Mouse (Mus musculus) MEL (cell line): ENCODE measurements around the gene Stk11ip. TPM values are rescaled to one million over a fixed set of nuclear protein-coding genes. Genes with fewer than 3 reads are reported as not detected.

Source experiments
- DNase-seq: peaks from one replicate; pipeline ENCODE4 v3.0.0; 2011; ENCODE audit warnings: low read depth, low spot score
- H3K27ac ChIP-seq: 2 replicates; pipeline ENCODE4 v1.5.1; 2012; ENCODE audit warnings: low read depth, mild to moderate bottlenecking, control low read depth, low read length, moderate library complexity; ENCODE audit not compliant: control insufficient read depth
- H3K27me3 ChIP-seq, 2 experiments: fragments of 150-350 bp in 1 of 2; sonication (generic) in 1 of 2; 2 replicates each; pipeline ENCODE4 v1.6.1; 2012; ENCODE audit warnings: low read length in 2 of 2, mild to moderate bottlenecking in 2 of 2, improper control_type of control experiment in 1 of 2, moderate library complexity in 1 of 2; ENCODE audit not compliant: insufficient read depth in 2 of 2, control insufficient read depth in 1 of 2
- H3K36me3 ChIP-seq, 2 experiments: 2 replicates each; pipeline ENCODE4 v1.6.1; 2012 to 2014; ENCODE audit warnings: low read length in 2 of 2, improper control_type of control experiment in 1 of 2, inconsistent platforms in 1 of 2, mild to moderate bottlenecking in 1 of 2; ENCODE audit not compliant: insufficient read depth in 2 of 2, control insufficient read depth in 1 of 2
- H3K4me1 ChIP-seq, 2 experiments: fragments of 150-350 bp in 1 of 2; sonication (generic) in 1 of 2; 2 replicates each; pipeline ENCODE4 v1.6.1; 2012; ENCODE audit warnings: low read length in 2 of 2, improper control_type of control experiment in 1 of 2, mild to moderate bottlenecking in 1 of 2; ENCODE audit not compliant: insufficient read depth in 2 of 2, control insufficient read depth in 1 of 2
- H3K4me3 ChIP-seq, 2 experiments: fragments of 150-350 bp in 1 of 2; sonication (generic) in 1 of 2; 2 replicates each; pipeline ENCODE4 v1.5.1; 2012; ENCODE audit warnings: low read depth in 2 of 2, low read length in 2 of 2, mild to moderate bottlenecking in 2 of 2, moderate library complexity in 2 of 2, control low read depth in 1 of 2, improper control_type of control experiment in 1 of 2; ENCODE audit not compliant: control insufficient read depth in 1 of 2, insufficient read depth in 1 of 2
- H3K79me2 ChIP-seq: 2 replicates; pipeline ENCODE4 v1.6.1; 2012; ENCODE audit warnings: mild to moderate bottlenecking, low read length, moderate library complexity; ENCODE audit not compliant: control insufficient read depth, poor library complexity, insufficient read depth
- H3K9ac ChIP-seq: 2 replicates; pipeline ENCODE4 v1.6.1; 2012; ENCODE audit warnings: low read depth, mild to moderate bottlenecking, control low read depth, low read length, moderate library complexity; ENCODE audit not compliant: control insufficient read depth, poor library complexity, severe bottlenecking
- H3K9me3 ChIP-seq: fragments of 150-350 bp; sonication (generic); replicated peaks from 2 replicates; pipeline ENCODE4 v1.6.1; 2012; ENCODE audit warnings: mild to moderate bottlenecking, low read length, improper control_type of control experiment, moderate library complexity; ENCODE audit not compliant: insufficient read depth
- CTCF ChIP-seq, 3 experiments: IDR thresholded peaks in 2 of 3; conservative IDR thresholded peaks in 1 of 3; 2 replicates each; pipeline ENCODE4 v1.5.1; 2011 to 2012; ENCODE audit warnings: low read length in 3 of 3, low read depth in 2 of 3, mild to moderate bottlenecking in 2 of 3, improper control_type of control experiment in 1 of 3, inconsistent platforms in 1 of 3, mixed read lengths in 1 of 3, moderate library complexity in 1 of 3; ENCODE audit not compliant: control insufficient read depth in 1 of 3, insufficient read depth in 1 of 3, poor library complexity in 1 of 3, severe bottlenecking in 1 of 3
- E2F4 ChIP-seq: IDR thresholded peaks from 2 replicates; pipeline ENCODE4 v1.6.1; 2011; ENCODE audit warnings: low read depth, low read length, improper control_type of control experiment, borderline replicate concordance
- GABPA ChIP-seq: IDR thresholded peaks from 2 replicates; pipeline ENCODE4 v1.6.1; 2012; ENCODE audit warnings: low read depth, mild to moderate bottlenecking, inconsistent platforms, low read length, improper control_type of control experiment, moderate library complexity
- HCFC1 ChIP-seq: IDR thresholded peaks from 2 replicates; pipeline ENCODE4 v1.6.1; 2012; ENCODE audit warnings: low read depth, mild to moderate bottlenecking, inconsistent platforms, low read length, improper control_type of control experiment, moderate library complexity
- KAT2A ChIP-seq: conservative IDR thresholded peaks from 2 replicates; pipeline ENCODE4 v1.6.1; 2012; ENCODE audit warnings: low read depth, low read length, improper control_type of control experiment, inconsistent platforms
- MYB ChIP-seq: IDR thresholded peaks from 2 replicates; pipeline ENCODE4 v1.6.1; 2011; ENCODE audit warnings: mild to moderate bottlenecking, low read depth, low read length, improper control_type of control experiment
- NELFE ChIP-seq: IDR thresholded peaks from 2 replicates; pipeline ENCODE4 v1.6.1; 2011; ENCODE audit warnings: low read depth, low read length, improper control_type of control experiment
- NRF1 ChIP-seq: IDR thresholded peaks from 2 replicates; pipeline ENCODE4 v1.6.1; 2014; ENCODE audit warnings: low read depth, mild to moderate bottlenecking, inconsistent platforms, low read length, improper control_type of control experiment, moderate library complexity; ENCODE audit not compliant: poor library complexity, insufficient read depth, severe bottlenecking
- POLR2A ChIP-seq, 2 experiments: IDR thresholded peaks; 2 replicates each; pipeline ENCODE4 v1.6.1; 2011 to 2012; ENCODE audit warnings: low read length in 2 of 2, mild to moderate bottlenecking in 2 of 2, control low read depth in 1 of 2, improper control_type of control experiment in 1 of 2, low read depth in 1 of 2, moderate library complexity in 1 of 2; ENCODE audit not compliant: control insufficient read depth in 1 of 2, insufficient read depth in 1 of 2, poor library complexity in 1 of 2
- POLR2AphosphoS5 ChIP-seq: IDR thresholded peaks from 2 replicates; pipeline ENCODE4 v1.6.1; 2012; ENCODE audit warnings: low read depth, borderline replicate concordance, mild to moderate bottlenecking, inconsistent platforms, low read length, moderate library complexity, mixed read lengths
- SMC3 ChIP-seq: IDR thresholded peaks from 2 replicates; pipeline ENCODE4 v1.6.1; 2011; ENCODE audit warnings: low read depth, low read length, improper control_type of control experiment
- TBP ChIP-seq: IDR thresholded peaks from 2 replicates; pipeline ENCODE4 v1.8.0; 2011; ENCODE audit warnings: low read depth, low read length, improper control_type of control experiment
- TCF12 ChIP-seq: IDR thresholded peaks from 2 replicates; pipeline ENCODE4 v1.6.1; 2014; ENCODE audit warnings: low read depth, mild to moderate bottlenecking, inconsistent platforms, low read length, improper control_type of control experiment, moderate library complexity
- ZMIZ1 ChIP-seq: IDR thresholded peaks from 2 replicates; pipeline ENCODE4 v1.6.1; 2012; ENCODE audit warnings: low read depth, mild to moderate bottlenecking, inconsistent platforms, low read length, improper control_type of control experiment, moderate library complexity
- polyA plus RNA-seq, 2 experiments: library from polyadenylated mRNA; stranded (reverse) in 1 of 2; unstranded in 1 of 2; fragments of >175 nt in 1 of 2; fragments of >200 nt in 1 of 2; gene quantifications; 2 replicates each; pipeline versions ENCODE4 v1.2.1 to v1.2.4; 2012; ENCODE audit warnings: low replicate concordance in 2 of 2, low read depth in 1 of 2; ENCODE audit not compliant: insufficient read length in 2 of 2, insufficient read depth in 1 of 2, missing spikeins in 1 of 2
- total RNA-seq: library from RNA; depleted of rRNA; stranded (reverse); fragments of 300-350 nt; gene quantifications from 2 replicates; pipeline ENCODE4 v1.2.3, GENCODE M21; 2012

Stk11ip gene
- total and polyA plus RNA-seq, 3 experiments: 10.2 to 29.4 TPM; not detected in 1

GRCm38 (mm10) chr1:75533325-75534252 lies 12.3 kb downstream of the Stk11ip start:
- H3K27ac ChIP-seq: no peak overlapping the region
- H3K36me3 ChIP-seq: no peaks in the 10 kb centered on the region
- no peaks in the 10 kb centered on the region for H3K4me1 ChIP-seq
- no peaks in the 10 kb centered on the region for H3K27me3 ChIP-seq
- no peaks in the 10 kb centered on the region for H3K9me3 ChIP-seq
- no peaks in the 10 kb centered on the region for H3K79me2 ChIP-seq
- TF ChIP-seq ZMIZ1 (no peak), SMC3 (no peak), KAT2A (no peak), TBP (no peak), CTCF (IDR thresholded peaks at IDR 0.05 in 2 of 3, conservative IDR thresholded peaks at IDR 0.05 in 1 of 3; ENCODE audit: control insufficient read depth in 1 of 3, insufficient read depth in 1 of 3, low read depth in 2 of 3, low read length in 3 of 3, poor library complexity in 1 of 3, severe bottlenecking in 1 of 3) (no peak), E2F4 (no peak), NRF1 (no peak), POLR2A (IDR thresholded peaks at IDR 0.05; ENCODE audit: control insufficient read depth in 1 of 2, insufficient read depth in 1 of 2, low read depth in 1 of 2, low read length in 2 of 2, poor library complexity in 1 of 2) (no peak), POLR2AphosphoS5 (no peak), GABPA (no peak), MYB (no peak), HCFC1 (no peak)
- H3K9ac ChIP-seq: no peak overlapping the region
- DNase-seq: no peak
- H3K4me3 ChIP-seq: no peak overlapping the region

- no peaks in the 10 kb centered on the region for H3K4me1 ChIP-seq
- no peaks in the 10 kb centered on the region for H3K27me3 ChIP-seq
- no peaks in the 10 kb centered on the region for H3K36me3 ChIP-seq
- no peaks in the 10 kb centered on the region for H3K79me2 ChIP-seq
- TF ChIP-seq SMC3: no peak
- TF ChIP-seq E2F4: no peak
- no peak for TF ChIP-seq NELFE
- no peak for TF ChIP-seq TCF12
- no peaks in the 10 kb centered on the region for H3K9me3 ChIP-seq
- no peak overlapping the region for H3K9ac ChIP-seq
- no peak overlapping the region for H3K4me3 ChIP-seq
- DNase-seq: no peak
- H3K27ac ChIP-seq: no peak overlapping the region
These were observed 16.3 kb downstream of the Stk11ip start for GRCm38 (mm10) chr1:75537587-75537986.
